Mouse (Mus musculus) hindbrain, embryonic 11.5 days (tissue): ENCODE measurements around the gene E130114P18Rik. TPM values are rescaled to one million over a fixed set of nuclear protein-coding genes. Genes with fewer than 3 reads are reported as not detected.

Source experiments
- ATAC-seq: fragments of 200-750 bp; cut with Nextera tagmentation; 2 replicates; pipeline ENCODE4 v1.8.0; 2017; ENCODE audit warnings: mild to moderate bottlenecking, moderate TSS enrichment, moderate library complexity; ENCODE audit not compliant: low FRiP score
- DNase-seq: peaks from one replicate; pipeline ENCODE4 v3.0.0-alpha.2; 2015; ENCODE audit warnings: low spot score
- H3K27ac ChIP-seq: fragments of 300-500 bp; sonication (generic); 2 replicates; pipeline ENCODE4 v1.5.1; 2014; ENCODE audit warnings: mild to moderate bottlenecking, low read depth, low read length
- H3K27me3 ChIP-seq: fragments of 300-500 bp; sonication (generic); 2 replicates; pipeline ENCODE4 v1.6.1; 2014; ENCODE audit warnings: mild to moderate bottlenecking, low read length, moderate library complexity, mixed read lengths; ENCODE audit not compliant: control insufficient read depth, insufficient read depth
- H3K36me3 ChIP-seq: fragments of 300-500 bp; sonication (generic); 2 replicates; pipeline ENCODE4 v1.6.1; 2014; ENCODE audit warnings: mild to moderate bottlenecking, low read length, moderate library complexity, mixed read lengths; ENCODE audit not compliant: control insufficient read depth, insufficient read depth
- H3K4me1 ChIP-seq: fragments of 300-500 bp; sonication (generic); replicated peaks from 2 replicates; pipeline ENCODE4 v1.6.1; 2014; ENCODE audit warnings: low read length, mixed read lengths; ENCODE audit not compliant: control insufficient read depth, insufficient read depth
- H3K4me2 ChIP-seq: fragments of 300-500 bp; sonication (generic); replicated peaks from 2 replicates; pipeline ENCODE4 v1.6.1; 2014; ENCODE audit warnings: mild to moderate bottlenecking, low read depth, low read length
- H3K4me3 ChIP-seq: fragments of 300-500 bp; sonication (generic); 2 replicates; pipeline ENCODE4 v1.5.1; 2014; ENCODE audit warnings: low read depth, low read length
- H3K9ac ChIP-seq: fragments of 300-500 bp; sonication (generic); 2 replicates; pipeline ENCODE4 v1.6.1; 2014; ENCODE audit warnings: low read depth, low read length
- H3K9me3 ChIP-seq: fragments of 300-500 bp; sonication (generic); 2 replicates; pipeline ENCODE4 v1.6.1; 2016; ENCODE audit warnings: low read length; ENCODE audit not compliant: control insufficient read depth
- WGBS: fragments of 180-500 bp; shearing (Covaris S2); extraction: QIAGEN DNeasy Blood & Tissue Kit; methylation state at CpG from one replicate; pipeline ENCODE4 v1.1.7; 2014; 5-methylcytosine and 5-hydroxymethylcytosine counted together
- polyA plus RNA-seq: library from polyadenylated mRNA; unstranded; fragments of >200 nt; fragmentation: Nextera tagmentation; extraction: Ambion mirVana; gene quantifications from 2 replicates; pipeline ENCODE4 v1.2.1, GENCODE M21; 2014

Gene E130114P18Rik
- polyA plus RNA-seq, 1 experiment from 2014 or later = 28.5 TPM

DNA sequence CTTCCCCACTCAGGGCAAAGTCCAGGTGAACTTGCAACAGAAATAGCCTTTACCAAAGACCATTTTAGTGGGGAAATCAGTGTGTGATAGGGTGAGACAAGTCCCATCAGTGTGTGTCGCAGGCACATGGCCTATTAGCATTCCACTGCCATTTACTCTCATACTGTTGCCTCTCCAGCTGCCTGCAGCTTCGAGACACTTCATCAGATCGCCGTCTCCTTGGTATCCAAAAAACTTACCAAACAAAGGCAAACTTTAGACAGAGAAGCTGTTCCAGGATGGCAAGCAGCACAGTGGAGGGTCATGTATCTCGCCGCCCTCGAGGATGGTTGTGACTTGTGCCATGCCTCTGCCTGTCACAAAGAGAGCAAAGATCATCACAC, 87.5 kb downstream of the E130114P18Rik start:
- 76% methylated on average over 7 of the region's 7 CpGs for WGBS
- H3K9ac ChIP-seq = no peak overlapping the region
- no peaks in the 10 kb centered on the region for H3K27me3 ChIP-seq
- ATAC-seq (0 out of 2 replicates have a peak, but pooled peaks have one; percentile 5), DNase-seq (no peak)
- H3K27ac ChIP-seq = no peak overlapping the region
- H3K4me2 ChIP-seq = no peak overlapping the region
- H3K4me3 ChIP-seq = no peak overlapping the region
- no peaks in the 10 kb centered on the region for H3K36me3 ChIP-seq
- H3K9me3 ChIP-seq = no peaks in the 10 kb centered on the region
- H3K4me1 ChIP-seq = no peaks in the 10 kb centered on the region

GRCm38 (mm10) chr4:97689456-97690383, 88.2 kb downstream of the E130114P18Rik start:
- 50% methylated on average over 8 of the region's 8 CpGs for WGBS
- Histone ChIP-seq H3K36me3 (no peaks in the 10 kb centered on the region), H3K4me1 (no peaks in the 10 kb centered on the region), H3K4me3 (no peak overlapping the region), H3K9ac (no peak overlapping the region), H3K27me3 (no peaks in the 10 kb centered on the region), H3K9me3 (no peaks in the 10 kb centered on the region), H3K4me2 (no peak overlapping the region), H3K27ac (no peak overlapping the region)
- DNase-seq = no peak
- peak; percentile 41 for ATAC-seq

DNA sequence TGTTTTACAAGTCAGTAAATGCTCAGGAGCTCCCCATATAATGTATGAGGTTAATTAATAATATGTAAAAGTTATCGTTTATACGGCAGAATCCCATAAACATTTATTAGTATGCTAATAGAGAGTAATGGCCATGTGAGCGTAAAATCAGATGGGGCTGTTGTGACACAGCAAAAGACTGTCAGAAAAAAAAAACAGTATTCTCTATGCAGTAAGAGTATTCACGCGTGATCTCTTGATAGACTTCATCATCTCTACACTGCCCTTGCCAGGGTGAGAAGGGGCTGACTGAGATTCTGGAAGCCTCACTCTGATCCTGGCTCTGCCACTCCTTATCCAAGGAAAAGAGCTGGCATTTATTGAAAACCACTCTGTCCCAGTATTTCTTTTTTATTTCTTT, 91.9 kb downstream of the E130114P18Rik start:
- WGBS = 82% methylated on average over 5 of the region's 5 CpGs
- Histone ChIP-seq H3K9ac (no peak overlapping the region), H3K36me3 (no peaks in the 10 kb centered on the region), H3K9me3 (no peaks in the 10 kb centered on the region), H3K27ac (no peak overlapping the region), H3K4me3 (no peak overlapping the region), H3K27me3 (no peaks in the 10 kb centered on the region), H3K4me1 (no peaks in the 10 kb centered on the region), H3K4me2 (no peak overlapping the region)
- DNase-seq = no peak
- no peak for ATAC-seq

- ATAC-seq (peak; percentile 62), DNase-seq (no peak)
- H3K27ac ChIP-seq = no peak overlapping the region
- no peaks in the 10 kb centered on the region for H3K4me1 ChIP-seq
- 20% methylated on average over 2 of the region's 2 CpGs for WGBS
- H3K36me3 ChIP-seq = no peaks in the 10 kb centered on the region
- H3K9ac ChIP-seq = no peak overlapping the region
- no peaks in the 10 kb centered on the region for H3K9me3 ChIP-seq
- H3K4me2 ChIP-seq = no peak overlapping the region
- no peaks in the 10 kb centered on the region for H3K27me3 ChIP-seq
- no peak overlapping the region for H3K4me3 ChIP-seq
Measured at GRCm38 (mm10) chr4:97676579-97676937, 101.3 kb downstream of the E130114P18Rik start.

- ATAC-seq (peak; percentile 57), DNase-seq (peak; percentile 33)
- Histone ChIP-seq H3K4me1 (no peaks in the 10 kb centered on the region), H3K4me2 (peak overlapping the region; percentile 15; the same call in 1 of the 2 replicates), H3K9me3 (no peaks in the 10 kb centered on the region), H3K36me3 (no peaks in the 10 kb centered on the region), H3K4me3 (no peak overlapping the region), H3K27me3 (no peaks in the 10 kb centered on the region), H3K27ac (no peak overlapping the region), H3K9ac (no peak overlapping the region)
- WGBS = 39% methylated on average over 16 of the region's 16 CpGs
Measured at GRCm38 (mm10) chr4:97675741-97676578, 101.9 kb downstream of the E130114P18Rik start.

- H3K4me3 ChIP-seq = no peak overlapping the region
- H3K4me2 ChIP-seq = no peak overlapping the region
- H3K36me3 ChIP-seq = no peaks in the 10 kb centered on the region
- 74% methylated on average over 6 of the region's 6 CpGs for WGBS
- ATAC-seq (no peak), DNase-seq (no peak)
- H3K4me1 ChIP-seq = no peaks in the 10 kb centered on the region
- no peaks in the 10 kb centered on the region for H3K9me3 ChIP-seq
- no peaks in the 10 kb centered on the region for H3K27me3 ChIP-seq
- H3K27ac ChIP-seq = no peak overlapping the region
- no peak overlapping the region for H3K9ac ChIP-seq
Measured at GRCm38 (mm10) chr4:97673854-97674510, 103.9 kb downstream of the E130114P18Rik start.

GRCm38 (mm10) chr4:97672501-97672900, 105.4 kb downstream of the E130114P18Rik start:
- H3K27me3 ChIP-seq = no peaks in the 10 kb centered on the region; the same call in 1 of the 2 replicates
- no peak overlapping the region for H3K27ac ChIP-seq
- H3K4me3 ChIP-seq = no peak overlapping the region
- no peak overlapping the region for H3K9ac ChIP-seq
- DNase-seq (no peak), ATAC-seq (no peak)
- H3K36me3 ChIP-seq = no peaks in the 10 kb centered on the region
- no peaks in the 10 kb centered on the region for H3K9me3 ChIP-seq
- WGBS = 48% methylated on average over 5 of the region's 5 CpGs
- H3K4me2 ChIP-seq = no peak overlapping the region
- H3K4me1 ChIP-seq = no peaks in the 10 kb centered on the region

DNA sequence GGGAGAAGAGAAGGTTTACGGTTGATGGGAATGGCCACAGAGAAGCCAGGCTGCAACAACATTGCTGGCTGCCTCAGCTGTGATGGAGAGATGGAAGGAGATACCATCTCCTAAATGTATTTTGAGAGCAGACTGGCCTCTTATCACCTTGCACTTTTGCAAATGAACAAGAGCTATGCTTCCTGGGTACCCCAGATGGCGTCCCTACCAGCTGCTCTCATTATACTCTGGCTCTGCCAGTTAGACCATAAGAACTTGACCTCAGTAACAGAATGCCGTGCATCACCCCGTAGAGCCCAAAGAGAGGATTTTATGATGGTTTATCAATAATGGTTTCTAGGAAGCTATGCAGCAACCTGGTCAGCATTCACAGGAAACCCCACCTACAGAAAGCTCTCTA, 106.0 kb downstream of the E130114P18Rik start:
- WGBS = 93% methylated on average over 4 of the region's 4 CpGs
- H3K9ac ChIP-seq = no peak overlapping the region
- H3K9me3 ChIP-seq = no peaks in the 10 kb centered on the region
- H3K27ac ChIP-seq = no peak overlapping the region
- no peaks in the 10 kb centered on the region; the same call in 1 of the 2 replicates for H3K27me3 ChIP-seq
- H3K36me3 ChIP-seq = no peaks in the 10 kb centered on the region
- ATAC-seq = no peak
- no peak overlapping the region for H3K4me2 ChIP-seq
- no peak overlapping the region for H3K4me3 ChIP-seq
- DNase-seq = no peak
- H3K4me1 ChIP-seq = no peaks in the 10 kb centered on the region
